Mouse (Mus musculus) stomach, postnatal 0 days (tissue): ENCODE data around the gene Lrrn4. TPM values are rescaled to one million over a fixed set of nuclear protein-coding genes. Genes with fewer than 3 reads are reported as not detected.

Source experiments
- ATAC-seq: fragments of 200-750 bp; cut with Nextera tagmentation; 2 replicates; pipeline ENCODE4 v1.8.0; 2017; ENCODE audit not compliant: low FRiP score, low TSS enrichment
- DNase-seq: peaks from one replicate; pipeline ENCODE4 v3.0.0-alpha.2; 2016; ENCODE audit warnings: low spot score
- H3K27ac ChIP-seq: fragments of 300-500 bp; sonication (generic); replicated peaks from 2 replicates; pipeline ENCODE4 v1.5.1; 2014; ENCODE audit warnings: mild to moderate bottlenecking, control low read depth
- H3K27me3 ChIP-seq: fragments of 300-500 bp; sonication (generic); 2 replicates; pipeline ENCODE4 v1.6.1; 2014; ENCODE audit warnings: low read length; ENCODE audit not compliant: control insufficient read depth, insufficient read depth
- H3K36me3 ChIP-seq: fragments of 300-500 bp; sonication (generic); 2 replicates; pipeline ENCODE4 v1.6.1; 2014; ENCODE audit warnings: low read length, mixed read lengths; ENCODE audit not compliant: control insufficient read depth, insufficient read depth
- H3K4me1 ChIP-seq: fragments of 300-500 bp; sonication (generic); replicated peaks from 2 replicates; pipeline ENCODE4 v1.6.1; 2014; ENCODE audit warnings: antibody characterized with exemption; ENCODE audit not compliant: control insufficient read depth, insufficient read depth
- H3K4me2 ChIP-seq: fragments of 300-500 bp; sonication (generic); replicated peaks from 2 replicates; pipeline ENCODE4 v1.6.1; 2014; ENCODE audit warnings: low read depth, mild to moderate bottlenecking, control low read depth, moderate library complexity
- H3K4me3 ChIP-seq: fragments of 300-500 bp; sonication (generic); 2 replicates; pipeline ENCODE4 v1.5.1; 2014; ENCODE audit warnings: low read depth, low read length, control low read depth
- H3K9ac ChIP-seq: fragments of 300-500 bp; sonication (generic); 2 replicates; pipeline ENCODE4 v1.6.1; 2014; ENCODE audit warnings: mild to moderate bottlenecking, low read length, control low read depth, mixed read lengths
- H3K9me3 ChIP-seq: fragments of 300-500 bp; sonication (generic); 2 replicates; pipeline ENCODE4 v1.6.1; 2016; ENCODE audit warnings: low read length; ENCODE audit not compliant: control insufficient read depth
- CTCF ChIP-seq: IDR thresholded peaks from 2 replicates; pipeline ENCODE4 v1.5.1; 2016; ENCODE audit warnings: antibody characterized with exemption, low read depth, mild to moderate bottlenecking, moderate library complexity
- EP300 ChIP-seq: optimal IDR thresholded peaks from 2 replicates; pipeline ENCODE3; 2016; ENCODE audit warnings: antibody characterized with exemption
- WGBS: fragments of 180-500 bp; shearing (Covaris S2); extraction: QIAGEN DNeasy Blood & Tissue Kit; methylation state at CpG from one replicate; pipeline ENCODE4 v1.1.7; 2014; 5-methylcytosine and 5-hydroxymethylcytosine counted together
- polyA plus RNA-seq: library from polyadenylated mRNA; unstranded; fragments of >200 nt; fragmentation: Nextera tagmentation; extraction: Ambion mirVana; gene quantifications from 2 replicates; pipeline ENCODE4 v1.2.1, GENCODE M21; 2015

The Lrrn4 gene
- polyA plus RNA-seq, 1 experiment from 2014 or later, result 8.5 TPM

GRCm38 (mm10) chr2:132901636-132902035 lies 20.9 kb upstream of the Lrrn4 start:
- 77% methylated on average over 4 of the region's 4 CpGs for WGBS
- no peaks in the 10 kb centered on the region for H3K4me1 ChIP-seq
- H3K4me3 ChIP-seq, result no peak overlapping the region
- H3K27me3 ChIP-seq, result no peaks in the 10 kb centered on the region
- ATAC-seq (no peak), DNase-seq (no peak)
- no peaks in the 10 kb centered on the region; the same call in 1 of the 2 replicates for H3K36me3 ChIP-seq
- no peak for TF ChIP-seq EP300
- no peak for TF ChIP-seq CTCF
- no peak overlapping the region for H3K9ac ChIP-seq
- no peak overlapping the region for H3K27ac ChIP-seq
- H3K4me2 ChIP-seq, result no peak overlapping the region
- H3K9me3 ChIP-seq, result no peaks in the 10 kb centered on the region

GRCm38 (mm10) chr2:132900596-132900995 lies 19.9 kb upstream of the Lrrn4 start:
- no peaks in the 10 kb centered on the region for H3K36me3 ChIP-seq
- H3K27ac ChIP-seq, result no peak overlapping the region
- H3K9me3 ChIP-seq, result no peaks in the 10 kb centered on the region
- H3K27me3 ChIP-seq, result no peaks in the 10 kb centered on the region
- H3K4me1 ChIP-seq, result no peaks in the 10 kb centered on the region
- no peak overlapping the region for H3K9ac ChIP-seq
- 90% methylated on average over 1 of the region's 1 CpGs for WGBS
- TF ChIP-seq CTCF (no peak), EP300 (no peak)
- no peak overlapping the region for H3K4me2 ChIP-seq
- ATAC-seq (no peak), DNase-seq (no peak)
- H3K4me3 ChIP-seq, result no peak overlapping the region

GRCm38 (mm10) chr2:132898211-132898610 lies 17.5 kb upstream of the Lrrn4 start:
- Histone ChIP-seq H3K36me3 (no peaks in the 10 kb centered on the region), H3K4me2 (no peak overlapping the region), H3K9ac (no peak overlapping the region), H3K4me1 (no peaks in the 10 kb centered on the region), H3K27ac (no peak overlapping the region), H3K27me3 (no peaks in the 10 kb centered on the region), H3K9me3 (no peaks in the 10 kb centered on the region), H3K4me3 (no peak overlapping the region)
- no peak for DNase-seq
- 38% methylated on average over 1 of the region's 1 CpGs for WGBS
- TF ChIP-seq EP300 (no peak), CTCF (no peak)
- no peak for ATAC-seq

GRCm38 (mm10) chr2:132893826-132894225 lies 13.1 kb upstream of the Lrrn4 start:
- no peak overlapping the region for H3K4me3 ChIP-seq
- ATAC-seq, result no peak
- WGBS, result 69% methylated on average over 5 of the region's 5 CpGs
- no peaks in the 10 kb centered on the region for H3K36me3 ChIP-seq
- TF ChIP-seq CTCF (no peak), EP300 (no peak)
- H3K27me3 ChIP-seq, result no peaks in the 10 kb centered on the region
- no peak overlapping the region for H3K9ac ChIP-seq
- no peaks in the 10 kb centered on the region for H3K9me3 ChIP-seq
- DNase-seq, result no peak
- no peaks in the 10 kb centered on the region for H3K4me1 ChIP-seq
- H3K27ac ChIP-seq, result no peak overlapping the region
- H3K4me2 ChIP-seq, result no peak overlapping the region

- no peak overlapping the region for H3K27ac ChIP-seq
- no peak for DNase-seq
- no peak for ATAC-seq
- 86% methylated on average over 7 of the region's 7 CpGs for WGBS
- H3K36me3 ChIP-seq, result no peaks in the 10 kb centered on the region
- 0 out of 2 replicates have a peak, but pooled peaks cover 3% of the 10 kb centered on the region for H3K27me3 ChIP-seq
- H3K4me1 ChIP-seq, result no peaks in the 10 kb centered on the region
- H3K9ac ChIP-seq, result no peak overlapping the region
- TF ChIP-seq CTCF (no peak), EP300 (no peak)
- H3K9me3 ChIP-seq, result no peaks in the 10 kb centered on the region
- H3K4me2 ChIP-seq, result no peak overlapping the region
- H3K4me3 ChIP-seq, result no peak overlapping the region
These were observed 4.6 kb upstream of the Lrrn4 start for GRCm38 (mm10) chr2:132885312-132885711.

- Histone ChIP-seq H3K4me3 (no peak overlapping the region), H3K9me3 (no peaks in the 10 kb centered on the region), H3K36me3 (no peaks in the 10 kb centered on the region), H3K27ac (no peak overlapping the region), H3K9ac (no peak overlapping the region), H3K27me3 (0 out of 2 replicates have a peak, but pooled peaks cover 3% of the 10 kb centered on the region), H3K4me1 (no peaks in the 10 kb centered on the region; the same call in 1 of the 2 replicates), H3K4me2 (no peak overlapping the region)
- TF ChIP-seq CTCF, result no peak
- TF ChIP-seq EP300, result no peak
- ATAC-seq, result no peak
- 38% methylated on average over 8 of the region's 8 CpGs for WGBS
- DNase-seq, result no peak
These were observed 3.7 kb upstream of the Lrrn4 start for GRCm38 (mm10) chr2:132884303-132884967.
